Mouse (Mus musculus) hindlimb bud, embryonic 11.5 days (tissue): ENCODE results near the gene Drg1.

Source experiments
- DNase-seq: peaks from one replicate; pipeline ENCODE4 v3.0.0-alpha.2; 2012; ENCODE audit warnings: low read depth, low spot score; ENCODE audit errors: extremely low spot score

Drg1 gene

DNA sequence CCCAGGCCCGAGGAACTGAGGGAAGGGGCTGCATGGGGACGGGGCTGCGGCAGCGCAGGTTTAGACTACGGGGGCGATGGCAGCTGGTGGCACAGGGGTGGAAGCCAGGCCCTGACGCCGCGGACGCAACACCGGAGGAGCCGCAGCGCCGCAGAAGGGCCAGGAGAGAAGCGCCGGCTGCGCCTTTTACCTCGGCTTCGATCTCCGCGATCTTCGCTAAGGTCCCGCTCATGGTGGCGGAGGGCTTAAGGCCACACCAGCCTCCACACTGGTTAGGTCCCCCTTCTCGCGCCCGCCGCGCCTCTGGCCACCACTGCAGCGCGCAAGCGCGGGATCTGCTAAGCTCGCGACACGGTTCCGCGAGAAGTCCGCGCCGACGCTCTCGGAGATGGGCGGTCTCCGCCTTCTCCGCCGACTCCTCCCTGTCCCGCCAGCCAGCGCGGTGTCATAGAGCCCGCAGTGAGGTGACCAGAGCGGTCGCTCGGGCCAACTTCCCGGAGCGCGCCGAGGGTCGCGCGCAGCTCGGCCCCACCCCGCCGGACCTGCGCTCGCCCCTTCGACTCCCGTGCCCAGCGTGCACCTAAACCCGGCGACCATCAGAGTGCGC is at the start of gene Drg1:
Gene Drg1, minus strand, starts transcription at position 337 of the 607 bp plus-strand sequence.
- peak; percentile 82 for DNase-seq

- no peak for DNase-seq
These were observed 47.9 kb upstream of the Drg1 start for GRCm38 (mm10) chr11:3314148-3314547.

DNA sequence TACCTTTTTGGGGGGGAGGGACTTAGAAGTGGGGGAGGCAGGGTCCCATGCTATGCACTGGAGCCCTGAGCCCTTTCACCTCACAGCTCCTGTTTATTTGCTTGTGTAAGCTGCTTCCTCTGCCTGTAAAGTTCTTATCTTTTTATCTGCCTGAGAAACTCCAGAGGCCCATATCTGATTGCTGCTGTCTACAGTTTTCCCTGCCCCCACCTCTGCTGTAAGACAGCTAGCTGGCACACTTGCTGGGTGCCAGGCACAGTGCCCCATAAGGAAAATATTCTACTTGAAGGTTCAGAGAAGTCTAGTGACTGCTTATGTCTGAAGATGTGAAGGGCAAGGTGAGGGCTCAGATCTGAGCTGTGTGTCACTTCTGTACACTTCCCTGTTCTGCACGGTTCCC is 47.1 kb upstream of the Drg1 start:
- DNase-seq: no peak

DNA sequence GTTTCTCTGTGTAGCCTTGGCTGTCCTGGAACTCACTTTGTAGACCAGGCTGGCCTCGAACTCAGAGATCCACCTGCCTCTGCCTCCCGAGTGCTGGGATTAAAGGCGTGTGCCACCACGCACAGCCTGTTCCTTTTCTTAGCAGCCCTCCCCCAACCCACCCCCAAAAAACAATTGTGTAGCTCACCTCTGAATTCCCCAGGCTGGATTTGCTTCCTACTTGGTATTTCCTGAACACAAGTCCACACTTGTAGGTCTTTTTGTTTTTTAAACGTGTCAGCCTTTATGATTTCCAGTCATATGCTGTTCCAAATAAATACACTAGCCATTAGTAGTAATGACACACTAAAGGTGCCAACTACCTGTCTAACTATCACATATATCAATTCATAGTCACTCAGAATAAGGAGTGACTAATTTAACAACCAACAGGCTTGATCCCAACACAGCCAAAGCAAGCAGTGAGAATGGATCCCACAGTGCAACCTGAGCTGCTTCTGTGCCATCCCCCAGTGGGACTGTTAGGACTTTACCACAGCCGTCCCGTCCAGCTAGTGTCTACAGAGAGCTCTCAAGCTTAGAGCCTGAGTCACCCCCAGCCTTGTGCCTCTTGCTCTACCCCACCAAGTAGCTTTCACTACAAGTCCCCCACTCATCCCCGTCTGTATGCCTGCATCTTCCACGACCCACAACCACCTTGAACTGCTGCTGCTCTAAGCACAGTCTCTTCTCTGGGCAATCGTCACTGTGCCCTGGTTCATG is 45.6 kb upstream of the Drg1 start:
- no peak for DNase-seq

DNA sequence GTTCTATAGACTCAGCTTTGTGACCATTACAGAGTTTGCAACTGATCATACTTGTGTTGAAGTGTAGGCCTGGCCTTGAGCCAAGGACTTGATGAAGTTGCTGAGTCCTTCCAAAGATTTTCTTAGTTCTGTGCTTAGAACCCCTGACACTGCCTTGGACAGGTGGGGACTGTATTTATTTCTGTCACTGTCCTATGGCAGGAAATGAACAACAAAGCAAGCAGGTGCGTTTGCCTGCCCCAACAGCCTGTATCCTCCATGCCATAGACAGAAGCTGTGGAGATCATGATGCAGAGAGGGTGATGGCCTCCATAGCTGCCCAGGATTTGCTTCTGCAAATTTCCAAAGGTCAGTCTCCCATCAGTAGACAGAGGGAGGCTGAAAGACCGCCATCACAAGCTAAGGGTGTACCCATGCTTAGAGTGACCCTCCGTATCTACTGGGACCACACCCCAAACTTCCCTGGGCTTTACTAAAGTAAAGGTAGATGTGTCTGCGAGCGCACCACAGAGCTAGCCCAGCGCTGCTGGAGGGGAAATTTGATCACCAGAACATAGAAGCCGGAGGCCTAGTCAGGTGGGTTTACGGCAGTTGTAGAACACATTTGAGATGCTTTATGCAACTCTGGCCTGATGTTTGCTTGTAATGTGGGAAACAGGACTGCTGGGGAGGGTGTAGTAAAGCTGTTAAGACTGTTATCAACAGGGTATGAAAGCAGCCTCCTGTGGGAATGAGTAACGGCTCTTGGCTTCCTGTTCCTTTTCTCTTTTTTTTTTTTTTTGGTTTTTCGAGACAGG is 44.8 kb upstream of the Drg1 start:
- DNase-seq: no peak

GRCm38 (mm10) chr11:3309884-3310283 is 43.7 kb upstream of the Drg1 start:
- DNase-seq: no peak

DNA sequence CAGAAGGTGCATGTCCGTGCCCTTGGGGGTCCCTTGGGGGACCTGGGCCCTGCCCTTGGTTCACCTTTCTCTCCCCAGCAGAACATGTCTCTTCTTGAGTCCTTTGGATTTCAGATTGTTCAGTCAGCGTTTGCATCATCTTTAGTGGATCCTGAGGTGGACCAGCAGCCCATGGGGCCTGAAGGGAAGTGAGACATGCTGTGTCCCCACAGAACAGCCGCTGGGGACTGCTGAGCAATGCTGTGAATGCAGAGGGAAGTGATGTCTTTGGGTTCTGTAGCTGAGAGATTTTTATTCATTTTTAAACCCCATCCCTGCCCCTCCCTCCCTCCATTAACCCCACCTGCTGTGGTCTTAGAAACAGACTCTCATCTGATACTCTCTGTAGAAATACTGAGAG is 41.7 kb upstream of the Drg1 start:
- DNase-seq: no peak

DNA sequence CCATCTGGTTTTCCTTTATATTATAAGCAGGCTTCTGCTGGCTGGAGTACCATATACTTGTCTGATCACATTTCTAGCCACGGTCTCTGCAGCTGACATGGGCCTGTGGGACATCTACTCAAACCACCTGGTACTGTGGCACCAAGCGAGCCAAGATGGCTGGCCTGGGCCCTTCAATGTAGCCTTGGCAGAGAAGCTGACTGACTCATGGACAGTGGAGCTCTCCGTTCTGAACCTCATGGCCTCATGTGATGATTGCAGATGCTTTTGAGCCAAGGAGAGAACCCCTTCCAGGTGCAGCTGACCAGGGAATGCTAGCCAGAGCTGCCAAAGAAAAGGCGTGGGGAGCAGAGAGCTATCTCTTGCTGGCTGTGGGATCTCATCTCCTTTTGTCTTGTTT is 39.6 kb upstream of the Drg1 start:
- DNase-seq: no peak

- DNase-seq: no peak
These were observed 36.6 kb upstream of the Drg1 start for GRCm38 (mm10) chr11:3302792-3303191.

DNA sequence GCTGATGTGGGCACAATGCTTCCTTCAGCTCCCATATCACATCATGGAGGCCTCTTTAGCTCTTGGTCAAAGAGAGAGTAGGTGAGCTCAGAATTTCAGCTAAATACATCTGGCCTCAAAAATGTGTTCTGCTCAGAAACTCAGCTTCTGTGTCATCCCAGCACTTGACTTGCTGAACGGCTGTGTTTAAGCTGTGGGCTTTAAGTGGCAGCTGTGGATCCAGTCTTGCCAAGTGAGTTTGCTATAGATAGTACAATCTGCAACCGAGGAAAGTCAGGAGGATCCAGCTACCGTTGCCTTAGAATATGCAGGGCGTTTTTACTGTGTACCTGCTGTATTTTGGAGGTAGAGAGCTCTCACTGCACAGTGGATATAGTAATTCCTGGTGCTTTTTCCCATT is 36.2 kb upstream of the Drg1 start:
- no peak for DNase-seq

- no peak for DNase-seq
These were observed 34.9 kb upstream of the Drg1 start for GRCm38 (mm10) chr11:3301075-3301474.

- no peak for DNase-seq
These were observed 32.6 kb upstream of the Drg1 start for GRCm38 (mm10) chr11:3298813-3299185.

GRCm38 (mm10) chr11:3297871-3298812 is 31.9 kb upstream of the Drg1 start:
- no peak for DNase-seq

DNA sequence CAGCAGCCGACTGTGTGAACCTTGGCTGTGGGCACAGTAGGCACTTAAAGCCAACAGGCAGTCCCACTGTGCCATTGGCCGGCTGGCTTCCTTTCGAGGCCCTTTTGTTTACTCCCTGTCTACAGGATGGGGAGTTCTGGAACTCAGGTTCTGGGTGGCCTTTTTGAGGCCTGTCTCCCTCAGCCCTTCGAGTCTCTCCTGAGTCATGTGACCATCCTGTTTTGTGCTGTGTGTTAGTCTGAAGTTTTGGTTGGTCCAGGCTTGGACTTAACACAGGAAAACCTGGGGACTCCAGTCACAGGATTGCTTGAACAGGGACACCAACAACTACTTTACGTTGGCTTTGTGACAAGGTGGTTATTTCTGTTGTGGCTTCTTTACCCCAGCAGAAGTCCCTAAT is 29.8 kb upstream of the Drg1 start:
- DNase-seq: no peak

DNA sequence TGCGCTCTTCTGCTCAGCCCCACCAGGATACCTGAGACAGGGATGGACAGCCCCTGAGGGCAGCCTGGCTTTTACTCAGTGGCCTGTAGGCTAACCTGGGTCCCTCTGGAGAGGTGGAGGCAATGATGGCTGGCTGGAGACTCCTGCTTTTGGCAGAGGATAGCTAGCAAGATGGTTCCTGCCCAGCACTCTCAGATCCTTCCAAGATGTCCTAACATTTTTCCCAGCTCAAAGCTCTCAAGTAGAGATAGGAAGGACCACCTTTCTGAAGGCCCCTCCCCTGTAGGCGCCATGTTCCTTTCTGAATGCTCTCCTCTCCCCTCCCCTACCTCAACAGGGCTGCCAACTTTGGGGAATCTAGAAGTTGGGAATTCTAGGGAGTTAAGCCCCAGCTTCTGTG is 28.4 kb upstream of the Drg1 start:
- no peak for DNase-seq

DNA sequence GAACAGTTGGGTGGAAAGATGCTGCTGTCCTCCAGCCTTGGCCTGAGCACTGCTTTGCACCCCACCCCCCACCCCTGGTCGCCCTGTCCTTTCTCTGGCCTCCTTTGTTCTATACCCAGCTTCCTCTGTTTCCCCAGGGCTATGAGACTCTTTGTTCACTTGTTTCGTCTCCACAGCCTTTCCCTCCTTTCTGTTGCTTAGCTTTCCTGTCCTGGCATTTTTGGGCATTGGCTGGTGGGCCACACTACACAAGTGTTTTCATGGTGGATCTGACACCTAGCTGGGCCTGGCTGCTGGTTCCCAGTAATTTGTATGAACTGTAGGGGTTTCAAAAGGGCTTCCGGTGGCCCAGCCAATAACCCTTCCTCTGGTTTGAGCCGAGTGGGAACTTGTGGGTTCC is 27.1 kb upstream of the Drg1 start:
- DNase-seq: no peak

GRCm38 (mm10) chr11:3292711-3293249 is 26.6 kb upstream of the Drg1 start:
- DNase-seq: peak; percentile 52

DNA sequence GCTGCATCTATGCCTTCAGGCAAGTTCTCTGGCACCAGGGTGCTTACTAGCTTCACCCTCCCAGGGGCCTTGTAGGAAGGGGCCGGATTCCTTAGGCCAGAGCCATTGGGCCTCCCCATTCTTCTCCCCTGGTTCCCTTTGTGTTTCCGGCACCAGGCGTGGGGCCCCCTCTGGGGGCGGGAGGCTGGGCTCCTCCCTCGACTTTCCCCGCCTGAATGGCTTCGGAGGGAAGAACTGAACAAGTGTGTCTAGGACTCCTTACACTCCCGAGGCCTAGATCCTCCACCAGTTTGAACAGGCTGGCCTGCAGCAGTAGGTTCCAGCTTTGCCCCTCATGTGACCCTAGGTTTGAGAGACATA is 25.8 kb upstream of the Drg1 start:
- no peak for DNase-seq

DNA sequence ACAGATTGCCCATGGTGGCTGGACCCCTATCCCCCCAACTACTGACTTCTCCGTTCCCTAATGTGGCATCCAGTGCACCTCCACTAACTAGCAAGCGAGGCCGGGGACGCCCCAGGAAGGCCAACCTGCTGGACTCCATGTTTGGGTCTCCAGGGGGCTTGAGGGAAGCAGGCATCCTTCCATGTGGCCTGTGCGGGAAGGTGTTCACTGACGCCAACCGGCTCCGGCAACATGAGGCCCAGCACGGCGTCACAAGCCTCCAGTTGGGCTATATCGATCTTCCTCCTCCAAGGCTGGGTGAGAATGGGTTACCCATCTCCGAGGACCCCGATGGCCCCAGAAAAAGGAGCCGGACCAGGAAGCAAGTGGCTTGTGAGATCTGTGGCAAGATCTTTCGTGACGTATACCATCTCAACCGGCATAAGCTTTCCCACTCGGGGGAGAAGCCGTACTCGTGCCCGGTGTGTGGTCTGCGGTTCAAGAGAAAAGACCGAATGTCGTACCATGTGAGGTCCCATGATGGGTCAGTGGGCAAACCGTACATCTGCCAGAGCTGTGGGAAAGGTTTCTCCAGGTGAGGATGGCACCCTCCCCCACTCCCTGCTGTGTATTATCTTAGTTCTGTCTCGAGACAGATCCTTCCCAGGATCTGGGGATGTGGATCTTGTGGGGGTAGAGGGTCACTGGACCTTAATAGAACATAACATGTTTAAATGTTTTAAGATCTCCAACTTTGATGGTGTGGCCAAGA is 25.3 kb upstream of the Drg1 start:
- no peak for DNase-seq
